Comparison of ENCODE assay signal across 22 mouse cellular contexts in the genomic region with DNA sequence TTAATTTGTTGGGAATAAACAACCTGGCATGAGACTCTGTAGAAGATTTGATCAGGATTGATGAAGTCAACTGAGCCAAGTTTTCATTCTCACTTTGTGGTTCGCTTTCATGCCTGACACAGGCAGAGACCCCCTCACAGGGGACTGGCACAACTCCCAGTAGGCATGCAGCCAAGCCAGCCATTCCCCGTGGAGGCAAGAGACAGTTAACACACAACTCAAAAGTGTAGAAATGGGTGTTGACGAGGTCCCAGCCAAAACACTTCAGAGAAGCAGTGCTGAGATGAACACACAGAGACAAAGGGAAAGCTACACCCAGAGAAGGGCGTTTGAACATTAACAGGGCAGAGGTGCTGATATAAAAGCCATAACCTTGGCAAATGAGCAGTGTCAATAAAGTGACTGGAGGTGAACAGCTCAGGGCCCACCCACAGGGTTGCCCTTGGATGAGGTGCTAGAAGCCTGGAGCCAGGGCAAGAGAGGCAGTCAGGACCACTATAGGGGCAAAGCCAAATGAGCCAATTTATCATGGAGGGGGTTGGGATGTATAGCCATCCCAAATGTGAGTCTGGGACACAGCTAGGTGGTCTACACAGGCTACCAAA. TPM values are rescaled to one million over a fixed set of nuclear protein-coding genes. Genes with fewer than 3 reads are reported as not detected.
A peak's percentile ranks its signal among the peaks of the same experiment; 100 is the strongest.
DNase-seq lines count a peak whose midpoint lies in the region; ATAC-seq and TF ChIP-seq lines count a peak whose summit lies in the region.
"Had no signal": no experiment of that assay in that cellular context is flagged by ENCODE, and none has a peak within 500 bp of the region (broad histone marks: within the 10 kb centered on the region; RNA-seq: fewer than 3 reads in every experiment).

No protein-coding gene starts in this region.

- whole genome bisulfite sequencing in hindbrain, embryonic 13.5 days: 61% methylated on average over 4 of the region's 4 CpGs
- WGBS in hindbrain, embryonic 10.5 days: 86% methylated on average over 4 of the region's 4 CpGs
- WGBS in lung, embryonic 16.5 days: 22% methylated on average over 4 of the region's 4 CpGs
- 24% methylated on average over 4 of the region's 4 CpGs for WGBS in lung, postnatal 0 days
- 25% methylated on average over 4 of the region's 4 CpGs for WGBS in forebrain, postnatal 0 days

- H3K27ac ChIP-seq in hindbrain, embryonic 13.5 days: no peak overlapping the region
- no peak overlapping the region for H3K27ac ChIP-seq in hindbrain, embryonic 10.5 days
- H3K27ac ChIP-seq in lung, embryonic 16.5 days (ENCODE audit: low read length): no peak overlapping the region
- H3K27ac ChIP-seq in lung, postnatal 0 days (ENCODE audit: low read length): no peak overlapping the region
- H3K27ac ChIP-seq in forebrain, postnatal 0 days (ENCODE audit: low read depth, low read length): no peak overlapping the region
- H3K27ac ChIP-seq: embryonic facial prominence, embryonic 10.5 days; gastrocnemius, adult 2 months; left cerebral cortex, adult 2 months; liver, embryonic 13.5 days; lung, embryonic 15.5 days; neural tube, embryonic 12.5 days had no signal

- H3K27me3 ChIP-seq in hindbrain, embryonic 13.5 days: no peaks in the 10 kb centered on the region
- H3K27me3 ChIP-seq in hindbrain, embryonic 10.5 days (ENCODE audit: insufficient read depth, poor library complexity, severe bottlenecking): no peaks in the 10 kb centered on the region
- H3K27me3 ChIP-seq in lung, embryonic 16.5 days (ENCODE audit: control insufficient read depth, insufficient read depth, low read depth, low read length): no peaks in the 10 kb centered on the region
- no peaks in the 10 kb centered on the region for H3K27me3 ChIP-seq in lung, postnatal 0 days (replicated peaks; ENCODE audit: insufficient read depth, low read length)
- no peaks in the 10 kb centered on the region for H3K27me3 ChIP-seq in forebrain, postnatal 0 days (ENCODE audit: insufficient read depth, low read length)
- H3K27me3 ChIP-seq: heart, embryonic 12.5 days; liver, embryonic 13.5 days; lung, embryonic 15.5 days; neural tube, embryonic 12.5 days had no signal

- H3K4me2 ChIP-seq in hindbrain, embryonic 13.5 days: no peak overlapping the region
- no peak overlapping the region for H3K4me2 ChIP-seq in lung, embryonic 16.5 days (ENCODE audit: low read depth, low read length)
- H3K4me2 ChIP-seq in lung, postnatal 0 days (replicated peaks; ENCODE audit: low read depth, low read length): no peak overlapping the region
- H3K4me2 ChIP-seq in forebrain, postnatal 0 days (ENCODE audit: low read depth): no peak overlapping the region
- H3K4me2 ChIP-seq: heart, embryonic 12.5 days; liver, embryonic 13.5 days; lung, embryonic 15.5 days; neural tube, embryonic 12.5 days had no signal

- H3K9ac ChIP-seq in hindbrain, embryonic 13.5 days: no peak overlapping the region
- no peak overlapping the region for H3K9ac ChIP-seq in lung, embryonic 16.5 days (ENCODE audit: low read length)
- H3K9ac ChIP-seq in lung, postnatal 0 days (replicated peaks; ENCODE audit: low read depth): no peak overlapping the region
- no peak overlapping the region for H3K9ac ChIP-seq in forebrain, postnatal 0 days
- H3K9ac ChIP-seq: heart, embryonic 12.5 days; liver, embryonic 13.5 days; lung, embryonic 15.5 days; neural tube, embryonic 12.5 days had no signal

- H3K4me3 ChIP-seq in hindbrain, embryonic 13.5 days: no peak overlapping the region
- no peak overlapping the region for H3K4me3 ChIP-seq in hindbrain, embryonic 10.5 days
- no peak overlapping the region for H3K4me3 ChIP-seq in lung, embryonic 16.5 days (ENCODE audit: low read length)
- no peak overlapping the region for H3K4me3 ChIP-seq in lung, postnatal 0 days (ENCODE audit: low read depth, low read length)
- no peak overlapping the region for H3K4me3 ChIP-seq in forebrain, postnatal 0 days (ENCODE audit: low read depth, low read length)
- H3K4me3 ChIP-seq: embryonic facial prominence, embryonic 10.5 days; gastrocnemius, adult 2 months; heart, embryonic 12.5 days; left cerebral cortex, adult 2 months; liver, embryonic 13.5 days; lung, embryonic 15.5 days; neural tube, embryonic 12.5 days had no signal

- no peak for TF ChIP-seq EP300 in lung, postnatal 0 days (IDR thresholded peaks at IDR 0.05)

- H3K36me3 ChIP-seq in hindbrain, embryonic 13.5 days: no peaks in the 10 kb centered on the region
- H3K36me3 ChIP-seq in hindbrain, embryonic 10.5 days: no peaks in the 10 kb centered on the region
- no peaks in the 10 kb centered on the region for H3K36me3 ChIP-seq in lung, embryonic 16.5 days (ENCODE audit: control insufficient read depth, insufficient read depth, low read length)
- H3K36me3 ChIP-seq in lung, postnatal 0 days (ENCODE audit: insufficient read depth, low read length): no peaks in the 10 kb centered on the region
- H3K36me3 ChIP-seq in forebrain, postnatal 0 days (ENCODE audit: insufficient read depth): no peaks in the 10 kb centered on the region
- H3K36me3 ChIP-seq: embryonic facial prominence, embryonic 10.5 days; heart, embryonic 12.5 days; liver, embryonic 13.5 days; lung, embryonic 15.5 days; neural tube, embryonic 12.5 days had no signal

- H3K9me3 ChIP-seq in hindbrain, embryonic 13.5 days: no peaks in the 10 kb centered on the region
- no peaks in the 10 kb centered on the region for H3K9me3 ChIP-seq in hindbrain, embryonic 10.5 days
- H3K9me3 ChIP-seq in lung, embryonic 16.5 days (ENCODE audit: control insufficient read depth, low read length): no peaks in the 10 kb centered on the region
- no peaks in the 10 kb centered on the region for H3K9me3 ChIP-seq in lung, postnatal 0 days (ENCODE audit: low read length)
- H3K9me3 ChIP-seq in forebrain, postnatal 0 days (ENCODE audit: low read length): no peaks in the 10 kb centered on the region
- H3K9me3 ChIP-seq: embryonic facial prominence, embryonic 10.5 days; heart, embryonic 12.5 days; liver, embryonic 13.5 days; lung, embryonic 15.5 days; neural tube, embryonic 12.5 days had no signal

- no peak for DNase-seq in hindbrain, embryonic 10.5 days (ENCODE audit: low spot score)
- no peak for DNase-seq in lung, postnatal 0 days (ENCODE audit: low spot score)
- DNase-seq in brain, embryonic 14.5 days (ENCODE audit: low read depth): peak; percentile 82
- peak; percentile 42 for DNase-seq in forebrain, postnatal 0 days
- DNase-seq in c-Kit-positive CD71-positive TER-119-positive erythroid progenitor cells, embryonic 14.5 days (ENCODE audit: low spot score): no peak
- DNase-seq: adrenal gland, postnatal 36 days; cerebellum, adult 2 months; gastrocnemius, adult 2 months; kidney, adult 9 months; kidney, postnatal 4 days; layer of hippocampus, adult 9-11 months; liver, embryonic 13.5 days; right cerebral cortex, adult 18-20 months; spleen, adult 18-20 months; thymus, adult 2 months had no signal

- no peak for TF ChIP-seq POLR2A in brain, embryonic 14.5 days (IDR thresholded peaks at IDR 0.05; ENCODE audit: borderline replicate concordance, extremely low read depth, insufficient read depth, insufficient read length, poor library complexity, severe bottlenecking)

- TF ChIP-seq CTCF in lung, postnatal 0 days (IDR thresholded peaks at IDR 0.05): no peak
- no peak for TF ChIP-seq CTCF in brain, embryonic 14.5 days (IDR thresholded peaks at IDR 0.05; ENCODE audit: borderline replicate concordance, extremely low read depth, insufficient read depth, insufficient read length)
- no peak for TF ChIP-seq CTCF in forebrain, postnatal 0 days (IDR thresholded peaks at IDR 0.05; ENCODE audit: low read depth)

- no peaks in the 10 kb centered on the region for H3K4me1 ChIP-seq in hindbrain, embryonic 13.5 days (replicated peaks)
- no peaks in the 10 kb centered on the region for H3K4me1 ChIP-seq in hindbrain, embryonic 10.5 days (replicated peaks)
- peaks cover 5% of the 10 kb centered on the region for H3K4me1 ChIP-seq in lung, embryonic 16.5 days (replicated peaks; ENCODE audit: control insufficient read depth, insufficient read depth, low read length)
- no peaks in the 10 kb centered on the region for H3K4me1 ChIP-seq in lung, postnatal 0 days (ENCODE audit: insufficient read depth, low read depth, low read length)
- no peaks in the 10 kb centered on the region for H3K4me1 ChIP-seq in forebrain, postnatal 0 days (ENCODE audit: insufficient read depth)
- H3K4me1 ChIP-seq: embryonic facial prominence, embryonic 10.5 days; liver, embryonic 13.5 days; neural tube, embryonic 12.5 days had no signal

- 0 out of 2 replicates have a peak, but pooled peaks have one; percentile 36 for ATAC-seq in hindbrain, embryonic 13.5 days (ENCODE audit: low FRiP score)
- ATAC-seq in lung, embryonic 16.5 days (ENCODE audit: low read depth): 0 out of 2 replicates have a peak, but pooled peaks have one; percentile 41
- ATAC-seq in lung, postnatal 0 days: no peak
- ATAC-seq in forebrain, postnatal 0 days: no peak

RNA-seq across cellular contexts. Expression of a gene that starts 23.1 kb away (rescaled TPM):
- 0.91 and 1.4 TPM in 2 replicates for polyA plus RNA-seq in hindbrain, embryonic 13.5 days (2015; fragmentation: Nextera tagmentation; extraction: Ambion mirVana)
- 5.3 and 7.7 TPM in 2 replicates for polyA plus RNA-seq in hindbrain, embryonic 10.5 days (2016; fragmentation: Nextera tagmentation; extraction: Ambion mirVana)
- 2.8 and 2.9 TPM in 2 replicates for polyA plus RNA-seq in lung, embryonic 16.5 days (2015; fragmentation: Nextera tagmentation; extraction: Ambion mirVana)
- 2.3 and 3.2 TPM in 2 replicates for polyA plus RNA-seq in lung, postnatal 0 days (2015; fragmentation: Nextera tagmentation; extraction: Ambion mirVana)
- 1.6 and 2.1 TPM in 2 replicates for polyA plus RNA-seq in brain, embryonic 14.5 days (2012; rRNA removed)
- total RNA-seq in forebrain, postnatal 0 days (2014; rRNA removed): 2.8 and 3.2 TPM in 2 replicates
- 0.86 and 1.3 TPM in 2 replicates for polyA plus RNA-seq in forebrain, postnatal 0 days (2015; fragmentation: Nextera tagmentation; extraction: Ambion mirVana)

Comparison
In these comparisons a context has a peak if more than half of its experiments do, and no peak if none do; other contexts are left out.
1. ATAC-seq: peak in hindbrain, embryonic 13.5 days (single experiment) and lung, embryonic 16.5 days (single experiment); none in lung, postnatal 0 days (single experiment) and forebrain, postnatal 0 days (single experiment).
2. DNase-seq: peak in brain, embryonic 14.5 days (single experiment) and forebrain, postnatal 0 days (single experiment); none in hindbrain, embryonic 10.5 days (single experiment), lung, postnatal 0 days (single experiment) and c-Kit-positive CD71-positive TER-119-positive erythroid progenitor cells, embryonic 14.5 days (single experiment).